Mouse (Mus musculus): ENCODE measurements at regions not wholly inside any gene's neighbourhood (a gene's known extent, or its start where the extent isn't known, plus 50 kb on each side); places are given as distances from the start of the nearest gene placed in this dataset.
"Not testable (repeated sequence)": the region's sequence is repeated elsewhere in the genome, so short reads cannot be mapped to it uniquely, and the experiment has no call there.

- Histone ChIP-seq H3K27ac (replicated peaks; ENCODE audit: low read depth, low read length) (no peak overlapping the region), H3K27me3 (ENCODE audit: control insufficient read depth, insufficient read depth, low read length) (no peaks in the 10 kb centered on the region), H3K4me2 (replicated peaks; ENCODE audit: low read depth, low read length, severe bottlenecking) (no peak overlapping the region), H3K9me3 (ENCODE audit: control insufficient read depth, low read length) (no peaks in the 10 kb centered on the region), H3K4me1 (ENCODE audit: control insufficient read depth, insufficient read depth, low read length) (no peaks in the 10 kb centered on the region), H3K36me3 (ENCODE audit: control insufficient read depth, insufficient read depth, low read length) (no peaks in the 10 kb centered on the region), H3K9ac (ENCODE audit: low read depth, low read length, severe bottlenecking) (no peak overlapping the region), H3K4me3 (replicated peaks; ENCODE audit: low read length) (no peak overlapping the region)
- no peak for TF ChIP-seq POLR2A (IDR thresholded peaks at IDR 0.05; ENCODE audit: borderline replicate concordance, extremely low read depth, insufficient read depth, insufficient read length)
- 74% methylated on average over 1 of the region's 1 CpGs for WGBS
- DNase-seq (ENCODE audit: low spot score), result no peak
- ATAC-seq (ENCODE audit: low FRiP score, low read depth), result no peak
These were observed 1446.3 kb upstream of the Gm7489 start for GRCm38 (mm10) chr15:52438403-52438802.

GRCm38 (mm10) chr15:52458782-52459181, 1425.9 kb upstream of the Gm7489 start:
- H3K9ac ChIP-seq (ENCODE audit: low read depth, low read length, severe bottlenecking), result no peak overlapping the region
- H3K4me3 ChIP-seq (replicated peaks; ENCODE audit: low read length), result no peak overlapping the region
- no peaks in the 10 kb centered on the region for H3K27me3 ChIP-seq (ENCODE audit: control insufficient read depth, insufficient read depth, low read length)
- ATAC-seq (ENCODE audit: low FRiP score, low read depth) (peak; percentile 55), DNase-seq (ENCODE audit: low spot score) (peak; percentile 82)
- 0 out of 2 replicates have a peak, but pooled peaks cover 7% of the 10 kb centered on the region for H3K4me1 ChIP-seq (ENCODE audit: control insufficient read depth, insufficient read depth, low read length)
- no peaks in the 10 kb centered on the region for H3K9me3 ChIP-seq (ENCODE audit: control insufficient read depth, low read length)
- 0% methylated on average over 3 of the region's 3 CpGs for WGBS
- H3K4me2 ChIP-seq (replicated peaks; ENCODE audit: low read depth, low read length, severe bottlenecking), result no peak overlapping the region
- no peak for TF ChIP-seq POLR2A (IDR thresholded peaks at IDR 0.05; ENCODE audit: borderline replicate concordance, extremely low read depth, insufficient read depth, insufficient read length)
- H3K36me3 ChIP-seq (ENCODE audit: control insufficient read depth, insufficient read depth, low read length), result no peaks in the 10 kb centered on the region
- H3K27ac ChIP-seq (replicated peaks; ENCODE audit: low read depth, low read length), result no peak overlapping the region

GRCm38 (mm10) chr15:52459315-52459714, 1425.4 kb upstream of the Gm7489 start:
- no peak for TF ChIP-seq POLR2A (IDR thresholded peaks at IDR 0.05; ENCODE audit: borderline replicate concordance, extremely low read depth, insufficient read depth, insufficient read length)
- H3K4me2 ChIP-seq (replicated peaks; ENCODE audit: low read depth, low read length, severe bottlenecking), result no peak overlapping the region
- H3K27ac ChIP-seq (replicated peaks; ENCODE audit: low read depth, low read length), result no peak overlapping the region
- no peak for DNase-seq (ENCODE audit: low spot score)
- H3K27me3 ChIP-seq (ENCODE audit: control insufficient read depth, insufficient read depth, low read length), result no peaks in the 10 kb centered on the region
- 0 out of 2 replicates have a peak, but pooled peaks cover 7% of the 10 kb centered on the region for H3K4me1 ChIP-seq (ENCODE audit: control insufficient read depth, insufficient read depth, low read length)
- 65% methylated on average over 1 of the region's 1 CpGs for WGBS
- ATAC-seq (ENCODE audit: low FRiP score, low read depth), result no peak
- no peaks in the 10 kb centered on the region for H3K36me3 ChIP-seq (ENCODE audit: control insufficient read depth, insufficient read depth, low read length)
- H3K9me3 ChIP-seq (ENCODE audit: control insufficient read depth, low read length), result no peaks in the 10 kb centered on the region
- H3K4me3 ChIP-seq (replicated peaks; ENCODE audit: low read length), result no peak overlapping the region
- H3K9ac ChIP-seq (ENCODE audit: low read depth, low read length, severe bottlenecking), result no peak overlapping the region

- Histone ChIP-seq H3K36me3 (ENCODE audit: control insufficient read depth, insufficient read depth, low read length) (no peaks in the 10 kb centered on the region), H3K4me1 (ENCODE audit: control insufficient read depth, insufficient read depth, low read length) (no peaks in the 10 kb centered on the region), H3K4me2 (replicated peaks; ENCODE audit: low read depth, low read length, severe bottlenecking) (no peak overlapping the region), H3K9me3 (ENCODE audit: control insufficient read depth, low read length) (no peaks in the 10 kb centered on the region), H3K4me3 (replicated peaks; ENCODE audit: low read length) (no peak overlapping the region), H3K27ac (replicated peaks; ENCODE audit: low read depth, low read length) (no peak overlapping the region), H3K27me3 (ENCODE audit: control insufficient read depth, insufficient read depth, low read length) (no peaks in the 10 kb centered on the region), H3K9ac (ENCODE audit: low read depth, low read length, severe bottlenecking) (no peak overlapping the region)
- no peak for DNase-seq (ENCODE audit: low spot score)
- 10% methylated on average over 8 of the region's 8 CpGs for WGBS
- no peak for TF ChIP-seq POLR2A (IDR thresholded peaks at IDR 0.05; ENCODE audit: borderline replicate concordance, extremely low read depth, insufficient read depth, insufficient read length)
- ATAC-seq (ENCODE audit: low FRiP score, low read depth), result no peak
These were observed 1420.2 kb upstream of the Gm7489 start for GRCm38 (mm10) chr15:52464226-52465138.

GRCm38 (mm10) chr15:52478124-52478523, 1406.6 kb upstream of the Gm7489 start:
- H3K9ac ChIP-seq (ENCODE audit: low read depth, low read length, severe bottlenecking), result not testable (repeated sequence)

More at GRCm38 (mm10) chr15:52478124-52478523, 1406.6 kb upstream of the Gm7489 start:
- WGBS, result 88% methylated on average over 16 of the region's 20 CpGs
- not testable (repeated sequence) for ATAC-seq (ENCODE audit: low FRiP score, low read depth); DNase-seq (ENCODE audit: low spot score); H3K9me3 ChIP-seq (ENCODE audit: control insufficient read depth, low read length); H3K4me2 ChIP-seq (replicated peaks; ENCODE audit: low read depth, low read length, severe bottlenecking); H3K36me3 ChIP-seq (ENCODE audit: control insufficient read depth, insufficient read depth, low read length); H3K4me1 ChIP-seq (ENCODE audit: control insufficient read depth, insufficient read depth, low read length); H3K27ac ChIP-seq (replicated peaks; ENCODE audit: low read depth, low read length); H3K27me3 ChIP-seq (ENCODE audit: control insufficient read depth, insufficient read depth, low read length); H3K4me3 ChIP-seq (replicated peaks; ENCODE audit: low read length)
